Mouse (Mus musculus): ENCODE measurements at regions not wholly inside any gene's neighbourhood (a gene's known extent, or its start where the extent isn't known, plus 50 kb on each side); places are given as distances from the start of the nearest gene placed in this dataset.
"Not testable (repeated sequence)": the region's sequence is repeated elsewhere in the genome, so short reads cannot be mapped to it uniquely, and the experiment has no call there.

DNA sequence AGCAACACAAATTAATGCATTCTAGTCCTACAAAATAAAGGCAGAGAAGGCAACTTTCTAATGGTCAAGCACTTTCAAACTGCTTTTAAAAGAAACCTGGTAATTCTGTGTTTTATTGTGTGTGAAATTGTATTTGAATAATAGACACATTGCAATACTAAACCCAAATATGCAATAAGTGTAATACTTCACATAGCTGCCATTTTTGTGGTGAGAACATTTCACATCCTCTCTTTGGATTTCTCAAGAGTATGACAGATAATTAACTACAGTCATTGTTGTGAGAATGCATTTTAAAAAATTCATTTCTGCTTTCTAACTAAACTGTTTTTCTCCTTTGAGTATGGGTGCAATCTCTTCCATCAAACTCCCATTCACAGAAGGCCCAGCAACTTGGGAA is 256.4 kb downstream of the Sema3d start:
- no peak for DNase-seq (ENCODE audit: low spot score)

- no peak for DNase-seq (ENCODE audit: low spot score)
Observed at GRCm38 (mm10) chr5:12646269-12646668, 263.1 kb downstream of the Sema3d start.

- no peak for DNase-seq (ENCODE audit: low spot score)
Observed at GRCm38 (mm10) chr5:12673666-12674065, 290.5 kb downstream of the Sema3d start.

GRCm38 (mm10) chr5:12674134-12674533 is 290.9 kb downstream of the Sema3d start:
- DNase-seq (ENCODE audit: low spot score): no peak

- no peak for DNase-seq (ENCODE audit: low spot score)
Observed at GRCm38 (mm10) chr5:12676712-12677111, 293.5 kb downstream of the Sema3d start.

GRCm38 (mm10) chr5:12714894-12715293 is 331.7 kb downstream of the Sema3d start:
- DNase-seq (ENCODE audit: low spot score): no peak

DNA sequence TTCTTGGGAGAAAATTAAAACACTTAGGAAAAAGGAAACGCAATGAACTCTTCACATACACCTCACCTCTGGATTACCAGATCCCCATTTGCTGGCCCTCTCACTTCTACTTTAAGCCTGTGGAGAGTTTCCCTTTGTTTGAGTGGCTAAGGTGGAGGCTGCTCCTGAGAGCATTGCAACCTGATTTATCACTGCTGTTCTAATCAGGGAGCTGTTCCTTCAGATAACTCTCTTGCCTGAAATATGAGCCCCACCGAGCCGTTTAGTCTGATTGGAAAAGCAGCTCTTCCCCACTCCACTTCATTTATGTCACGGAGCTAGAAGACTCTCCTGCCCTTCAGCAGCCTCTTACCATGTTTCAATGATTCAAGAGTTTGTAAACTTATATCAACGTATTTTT is 368.3 kb downstream of the Sema3d start:
- no peak for DNase-seq (ENCODE audit: low spot score)

- DNase-seq (ENCODE audit: low spot score): no peak
Observed at GRCm38 (mm10) chr5:12759634-12760033, 365.6 kb upstream of the Sema3a start.

DNA sequence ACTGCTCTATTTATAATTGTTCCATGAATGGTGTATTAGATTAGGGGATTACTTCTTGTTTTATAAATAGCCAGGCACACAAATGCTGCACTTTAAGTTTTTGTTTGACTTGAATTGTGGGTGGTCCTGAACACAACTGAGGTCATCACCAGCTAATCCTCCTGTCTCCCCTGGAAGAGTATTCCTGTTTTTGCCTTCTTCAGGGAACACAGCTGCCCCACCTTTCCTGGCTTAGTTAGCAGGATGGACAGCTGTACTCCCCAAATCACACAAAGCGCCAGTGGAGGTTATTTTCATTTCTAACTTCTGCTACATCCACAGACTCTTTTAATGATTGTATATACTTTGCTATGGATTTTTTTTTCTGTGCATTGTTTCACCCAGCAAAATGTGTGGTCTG is 357.8 kb upstream of the Sema3a start:
- DNase-seq (ENCODE audit: low spot score): no peak

- no peak for DNase-seq (ENCODE audit: low spot score)
Observed at GRCm38 (mm10) chr5:12782681-12783080, 342.5 kb upstream of the Sema3a start.

- DNase-seq (ENCODE audit: low spot score): no peak
Observed at GRCm38 (mm10) chr5:12808729-12809128, 316.5 kb upstream of the Sema3a start.

DNA sequence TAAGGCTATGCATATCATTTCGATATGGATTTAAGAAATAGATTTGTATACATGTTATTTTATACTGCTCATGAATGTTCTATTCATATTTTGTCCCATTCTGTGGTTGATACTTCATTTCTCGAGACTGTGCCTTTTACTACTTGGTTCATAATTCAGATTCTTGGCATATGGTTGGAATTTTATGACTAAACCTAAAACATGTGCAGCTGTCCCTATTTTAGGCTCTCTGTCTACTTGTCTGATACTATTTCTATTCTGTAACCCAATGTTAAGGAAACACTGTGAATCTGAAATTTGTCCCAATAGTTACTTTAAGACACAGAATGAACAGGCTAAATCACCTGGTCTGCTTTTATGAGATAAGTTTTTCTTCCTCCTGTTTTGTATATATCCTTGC is 315.3 kb upstream of the Sema3a start:
- DNase-seq (ENCODE audit: low spot score): no peak

- DNase-seq (ENCODE audit: low spot score): not testable (repeated sequence)
Observed at GRCm38 (mm10) chr5:12847207-12847606, 278.0 kb upstream of the Sema3a start.

- DNase-seq (ENCODE audit: low spot score): no peak
Observed at GRCm38 (mm10) chr5:12856869-12857268, 268.3 kb upstream of the Sema3a start.

DNA sequence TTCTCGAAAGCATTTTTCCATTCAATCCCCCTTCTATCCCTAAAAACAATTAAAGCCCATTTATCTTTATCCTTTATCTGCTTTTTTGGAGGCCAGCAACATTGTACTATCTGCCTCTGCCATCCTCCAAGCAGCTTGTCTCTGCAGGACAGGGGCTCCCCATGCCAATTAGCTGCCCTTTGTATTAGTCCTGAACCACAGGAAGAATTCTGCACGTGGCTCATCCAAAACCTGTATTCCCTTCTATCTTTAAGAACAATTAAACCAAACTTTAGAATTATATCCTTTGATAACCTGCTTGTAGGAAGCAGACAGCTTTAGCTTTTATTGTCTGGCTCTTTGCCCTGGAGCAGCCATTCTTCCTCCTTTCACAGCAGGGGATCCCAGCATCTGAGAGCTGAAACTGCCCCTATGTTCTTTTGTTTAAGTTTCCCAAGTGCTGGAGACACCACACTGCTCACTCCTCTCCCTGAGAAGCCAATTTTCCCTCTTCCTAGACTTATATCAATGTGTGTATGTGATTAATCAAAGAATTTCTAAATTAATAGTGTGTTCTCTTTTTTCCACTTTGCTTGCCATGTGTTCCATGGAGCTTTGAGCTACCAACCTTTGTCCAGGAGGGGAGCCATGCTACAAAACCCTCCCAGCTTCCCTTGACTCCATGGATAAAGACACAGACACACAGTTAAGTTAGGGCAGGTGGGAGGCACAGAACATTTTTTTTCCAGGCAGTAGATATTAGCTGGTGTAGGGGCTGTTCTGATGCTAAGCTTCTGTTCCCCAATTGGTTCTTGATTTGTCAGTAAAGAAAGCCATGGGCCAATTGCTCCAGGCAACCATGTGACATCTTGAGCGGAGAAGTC is 256.6 kb upstream of the Sema3a start:
- no peak for DNase-seq (ENCODE audit: low spot score)

DNA sequence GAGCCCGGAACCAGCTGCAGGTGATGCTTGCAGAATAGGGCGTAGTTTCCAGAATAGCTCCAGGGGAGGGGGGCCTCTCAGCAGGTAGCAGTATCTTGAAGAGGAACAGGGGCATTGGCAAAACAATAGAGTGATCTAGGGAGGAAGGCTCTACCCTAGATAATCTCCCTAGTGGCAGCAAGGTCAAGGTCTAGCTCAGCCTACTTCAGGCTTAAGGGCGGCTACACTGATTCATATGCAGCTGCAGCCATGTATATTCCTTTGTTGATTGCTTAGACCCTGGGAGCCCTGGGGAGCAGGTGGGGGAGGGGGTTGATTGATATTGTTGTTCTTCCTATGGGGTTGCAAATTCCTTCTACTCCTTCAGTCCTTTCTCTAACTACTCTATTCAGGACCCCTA is 252.3 kb upstream of the Sema3a start:
- no peak for DNase-seq (ENCODE audit: low spot score)

GRCm38 (mm10) chr5:12877595-12878296 is 247.5 kb upstream of the Sema3a start:
- no peak for DNase-seq (ENCODE audit: low spot score)

DNA sequence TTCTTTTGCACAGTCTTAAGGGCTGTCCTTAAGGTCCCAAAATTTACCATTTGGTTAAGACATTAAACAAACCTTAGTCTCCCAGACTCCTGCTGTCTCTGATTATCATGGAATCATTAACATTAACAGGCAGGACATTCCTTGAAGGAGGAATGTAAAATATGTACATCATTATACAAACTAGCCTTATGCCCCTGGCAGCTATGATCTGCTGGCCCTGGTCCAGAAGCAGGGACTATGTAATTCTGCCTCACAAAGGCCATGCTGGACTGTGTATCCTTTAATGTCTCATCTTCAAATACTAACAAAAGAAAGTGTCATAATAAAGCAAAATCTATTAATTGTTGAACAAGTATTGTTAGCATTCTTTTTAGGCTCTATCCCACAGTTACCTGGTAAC is 232.9 kb upstream of the Sema3a start:
- no peak for DNase-seq (ENCODE audit: low spot score)

GRCm38 (mm10) chr5:12894638-12895037 is 230.6 kb upstream of the Sema3a start:
- DNase-seq (ENCODE audit: low spot score): no peak

DNA sequence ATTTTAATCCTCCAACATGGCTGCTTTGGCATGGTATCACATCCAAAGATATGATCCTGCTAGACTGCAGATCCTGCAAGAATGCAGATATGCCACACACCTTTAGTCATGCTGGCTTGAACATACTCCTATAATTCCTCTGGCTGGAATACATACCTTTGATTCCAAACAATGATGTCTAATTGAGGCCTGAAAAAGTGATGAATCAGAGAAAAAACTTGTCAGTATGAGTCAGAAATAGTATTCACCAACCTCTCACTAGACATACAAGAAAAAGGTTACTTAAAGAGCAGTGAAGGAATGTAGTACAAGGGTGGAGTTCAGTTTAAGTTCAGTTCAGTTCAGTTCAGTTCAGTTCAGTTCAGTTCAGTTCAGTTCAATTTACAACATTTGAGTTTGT is 214.5 kb upstream of the Sema3a start:
- DNase-seq (ENCODE audit: low spot score): no peak

DNA sequence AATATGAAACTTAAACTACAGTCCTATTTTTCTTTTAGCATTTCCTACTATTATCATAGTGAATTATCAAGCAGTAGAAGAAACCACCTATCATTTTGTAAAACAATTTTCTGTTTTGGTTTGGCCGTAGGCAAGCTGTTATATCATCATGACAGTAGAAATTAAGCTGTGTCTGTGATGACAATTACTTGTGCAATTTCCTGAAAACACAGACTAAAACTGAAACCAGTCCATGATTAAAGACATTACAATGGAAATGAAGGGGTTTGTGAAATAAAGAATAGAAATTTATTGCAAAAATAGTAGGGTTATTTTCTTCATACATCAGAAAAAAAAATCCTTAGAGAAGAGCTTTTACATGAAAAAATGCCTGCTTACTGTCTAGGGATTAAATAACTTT is 210.8 kb upstream of the Sema3a start:
- DNase-seq (ENCODE audit: low spot score): no peak

DNA sequence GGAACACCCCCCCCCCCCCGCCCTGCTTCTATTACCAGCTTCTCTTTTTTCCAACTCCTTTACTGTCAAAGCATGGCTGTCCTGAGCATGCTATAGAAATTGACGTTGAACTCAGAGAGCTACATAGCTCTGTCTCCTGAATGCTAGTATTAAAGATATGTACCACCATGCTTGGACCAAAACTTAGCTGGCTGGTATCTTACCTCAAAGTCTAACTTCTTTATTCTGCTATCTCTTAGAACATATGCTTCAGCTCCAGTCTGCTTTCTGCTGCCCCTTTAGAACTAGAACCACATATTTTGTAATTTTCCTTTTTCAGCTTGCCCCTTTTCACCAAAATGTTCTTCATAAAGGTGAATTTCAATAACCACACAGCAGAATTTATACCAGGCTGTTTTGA is 205.9 kb upstream of the Sema3a start:
- DNase-seq (ENCODE audit: low spot score): no peak

DNA sequence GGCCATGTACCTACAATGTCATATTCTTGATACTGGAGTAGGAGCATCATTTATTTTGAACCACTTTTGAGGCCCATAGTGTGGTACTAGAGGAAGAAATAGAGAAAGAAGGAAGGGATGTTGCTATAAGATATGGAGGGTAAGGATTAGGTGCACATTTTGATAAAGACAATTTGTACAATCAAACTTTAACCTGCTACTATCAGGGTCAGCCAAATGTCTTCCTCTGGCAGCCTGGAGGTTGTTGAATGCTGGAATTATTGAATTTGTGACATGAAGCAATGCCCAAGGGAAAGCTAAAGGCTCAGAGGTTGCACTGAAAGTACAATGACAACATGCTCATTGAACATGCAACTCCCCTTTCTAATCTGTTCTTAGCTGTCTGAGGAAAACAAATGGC is 202.3 kb upstream of the Sema3a start:
- no peak for DNase-seq (ENCODE audit: low spot score)

DNA sequence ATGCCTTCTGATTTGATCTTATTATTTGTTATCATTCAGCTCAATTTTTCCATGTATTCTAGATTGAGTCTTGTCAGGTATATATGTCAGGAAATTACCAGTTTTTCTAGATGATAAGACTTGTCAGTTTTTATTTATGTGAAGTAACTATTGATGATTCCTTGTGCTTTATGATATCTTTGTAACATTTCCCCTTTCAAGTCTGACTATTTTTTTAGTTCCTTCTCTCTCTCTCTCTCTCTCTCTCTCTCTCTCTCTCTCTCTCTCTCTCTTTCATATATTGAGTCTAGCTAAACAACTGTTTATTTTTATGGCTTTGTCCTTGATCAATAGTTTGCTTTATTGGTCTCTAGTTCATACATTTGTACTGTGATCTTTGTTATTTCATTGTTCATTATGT is 199.7 kb upstream of the Sema3a start:
- no peak for DNase-seq (ENCODE audit: low spot score)
